Mouse (Mus musculus): Measurements from ENCODE around the gene Denr. TPM values are rescaled to one million over a fixed set of nuclear protein-coding genes. Genes with fewer than 3 reads are reported as not detected.

The Denr gene
- polyA plus RNA-seq (2012; ENCODE audit: insufficient read depth, insufficient read length, missing spikeins), result 51.8 and 58.3 TPM in 2 replicates

- H3K4me3 ChIP-seq (ENCODE audit: insufficient read depth, low read length), result peak within 1 kb of the TSS; percentile 96
- H3K27ac ChIP-seq (ENCODE audit: insufficient read depth, low read depth, low read length), result peak within 1 kb of the TSS; percentile 78
- TF ChIP-seq POLR2A (IDR thresholded peaks at IDR 0.05; ENCODE audit: borderline replicate concordance, low read depth, low read length) (no peak), CTCF (IDR thresholded peaks at IDR 0.05; ENCODE audit: low read depth, low read length) (peak; percentile 76)
- peaks cover 37% of the 10 kb centered on the region for H3K4me1 ChIP-seq (ENCODE audit: control insufficient read depth, insufficient read depth, low read length)
Observed at GRCm38 (mm10) chr5:123906976-123907630, at the start of gene Denr. Gene Denr (plus strand): TSS chr5:123907175.

DNA sequence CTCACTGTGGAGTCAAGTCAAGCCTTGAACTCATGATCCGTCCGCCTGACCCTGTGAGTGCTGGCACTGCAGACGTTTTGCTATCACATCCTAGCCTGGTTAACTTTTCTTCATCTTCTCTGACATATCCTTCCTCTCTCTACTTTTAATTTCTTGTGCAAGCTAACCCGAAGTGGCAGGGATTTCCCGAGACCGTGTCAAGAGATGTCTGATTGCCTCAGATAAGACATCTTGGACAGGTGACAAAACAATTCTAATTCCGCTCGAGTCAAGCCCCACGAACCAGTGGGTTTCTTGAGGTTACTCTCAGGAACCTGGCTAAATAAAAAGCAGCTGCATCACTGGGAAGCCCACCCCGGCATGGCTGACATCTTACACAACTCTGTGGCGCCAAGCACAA is 48.2 kb upstream of the Denr start:
- Histone ChIP-seq H3K4me1 (ENCODE audit: control insufficient read depth, insufficient read depth, low read length) (peaks cover 22% of the 10 kb centered on the region), H3K27ac (ENCODE audit: insufficient read depth, low read depth, low read length) (no peak overlapping the region), H3K4me3 (ENCODE audit: insufficient read depth, low read length) (no peak overlapping the region)
- no peak for TF ChIP-seq CTCF (IDR thresholded peaks at IDR 0.05; ENCODE audit: low read depth, low read length)
- no peak for TF ChIP-seq POLR2A (IDR thresholded peaks at IDR 0.05; ENCODE audit: borderline replicate concordance, low read depth, low read length)

DNA sequence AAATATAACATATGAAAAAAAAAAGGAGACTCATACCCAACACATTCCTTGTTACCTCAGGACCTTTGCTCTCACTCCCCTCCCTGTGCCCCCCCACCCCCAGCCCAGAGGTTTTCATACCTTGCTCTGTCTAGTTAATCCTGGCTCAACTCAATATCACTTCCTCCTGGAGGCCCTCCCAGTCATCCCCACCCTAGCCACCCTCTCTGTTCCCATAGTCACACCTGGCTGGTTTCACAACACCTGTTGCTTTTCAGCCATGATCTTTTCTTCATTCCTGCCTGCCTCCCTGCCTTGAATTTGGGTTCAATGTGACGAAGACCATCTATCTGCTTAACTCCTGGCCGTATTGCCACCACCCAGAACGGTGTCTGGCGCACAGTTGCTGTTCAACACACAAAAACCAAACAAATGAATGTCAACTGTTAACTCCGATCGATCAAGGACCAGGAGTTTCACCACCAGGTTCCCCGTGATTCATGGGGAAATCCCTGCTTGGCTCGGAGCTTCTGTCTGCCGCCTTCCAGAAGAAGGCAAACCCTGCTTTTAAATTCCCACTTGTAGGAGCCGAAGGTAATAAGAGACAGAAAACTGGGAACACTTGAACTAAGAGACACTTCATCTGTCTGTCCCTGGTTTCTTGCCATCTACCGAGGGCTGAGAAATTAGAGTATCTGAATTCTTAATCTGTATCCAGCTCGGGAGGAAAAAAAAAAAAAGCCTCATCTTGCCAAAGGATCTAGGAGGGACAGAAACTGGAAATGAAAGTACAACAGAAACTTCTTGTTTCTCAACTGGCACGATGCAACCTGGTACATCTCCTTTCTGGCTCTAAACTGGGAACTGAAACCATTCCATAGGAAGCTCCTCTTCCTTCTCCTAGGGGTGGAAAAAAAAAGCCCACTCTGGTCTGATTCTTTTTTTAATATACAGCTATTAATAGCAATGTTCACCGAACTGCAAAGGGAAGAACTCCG is 44.3 kb upstream of the Denr start:
- H3K4me3 ChIP-seq (ENCODE audit: insufficient read depth, low read length), result peak overlapping the region; percentile 58
- H3K4me1 ChIP-seq (ENCODE audit: control insufficient read depth, insufficient read depth, low read length), result peaks cover 49% of the 10 kb centered on the region
- peak overlapping the region; percentile 80 for H3K27ac ChIP-seq (ENCODE audit: insufficient read depth, low read depth, low read length)
- TF ChIP-seq POLR2A (IDR thresholded peaks at IDR 0.05; ENCODE audit: borderline replicate concordance, low read depth, low read length) (no peak), CTCF (IDR thresholded peaks at IDR 0.05; ENCODE audit: low read depth, low read length) (no peak)

- no peak for TF ChIP-seq CTCF (IDR thresholded peaks at IDR 0.05; ENCODE audit: low read depth, low read length)
- no peak for TF ChIP-seq POLR2A (IDR thresholded peaks at IDR 0.05; ENCODE audit: borderline replicate concordance, low read depth, low read length)
- H3K4me3 ChIP-seq (ENCODE audit: insufficient read depth, low read length), result peak overlapping the region; percentile 58
Observed at GRCm38 (mm10) chr5:123863934-123864333, 43.0 kb upstream of the Denr start.

DNA sequence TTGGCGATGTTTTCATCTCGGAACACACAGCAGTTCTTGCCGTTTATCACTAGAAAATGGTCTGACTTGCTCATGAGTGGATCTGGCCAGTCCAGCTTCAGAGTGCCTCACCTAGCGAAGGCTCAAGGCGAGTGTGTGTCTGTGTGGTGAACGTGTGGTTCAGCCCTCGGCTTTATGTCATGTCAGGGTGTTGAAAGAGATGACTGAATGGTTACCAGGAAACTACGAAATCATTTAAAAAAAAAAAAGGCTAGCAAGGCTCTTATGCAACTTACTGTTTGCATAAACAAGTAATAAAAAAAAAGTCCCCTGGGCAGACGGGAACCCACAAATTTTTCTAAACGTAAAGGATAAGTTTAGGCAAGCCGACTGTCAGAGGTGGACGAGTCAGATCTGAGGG is 41.6 kb upstream of the Denr start, which contains the start of gene Hcar2:
Hcar2 (minus strand) TSS at position 135 of the 400 bp plus-strand sequence.
- peak within 1 kb of the TSS; percentile 29; the same call in 1 of the 2 replicates for H3K4me3 ChIP-seq (ENCODE audit: insufficient read depth, low read length)
- H3K27ac ChIP-seq (ENCODE audit: insufficient read depth, low read depth, low read length), result 0 out of 2 replicates have a peak within 1 kb of the TSS, but pooled peaks have one; percentile 7
- TF ChIP-seq CTCF (IDR thresholded peaks at IDR 0.05; ENCODE audit: low read depth, low read length), result no peak
- no peak for TF ChIP-seq POLR2A (IDR thresholded peaks at IDR 0.05; ENCODE audit: borderline replicate concordance, low read depth, low read length)

More at GRCm38 (mm10) chr5:123863934-123864333, 43.0 kb upstream of the Denr start:
- Histone ChIP-seq H3K4me1 (ENCODE audit: control insufficient read depth, insufficient read depth, low read length) (peaks cover 44% of the 10 kb centered on the region), H3K27ac (ENCODE audit: insufficient read depth, low read depth, low read length) (peak overlapping the region; percentile 80)

DNA sequence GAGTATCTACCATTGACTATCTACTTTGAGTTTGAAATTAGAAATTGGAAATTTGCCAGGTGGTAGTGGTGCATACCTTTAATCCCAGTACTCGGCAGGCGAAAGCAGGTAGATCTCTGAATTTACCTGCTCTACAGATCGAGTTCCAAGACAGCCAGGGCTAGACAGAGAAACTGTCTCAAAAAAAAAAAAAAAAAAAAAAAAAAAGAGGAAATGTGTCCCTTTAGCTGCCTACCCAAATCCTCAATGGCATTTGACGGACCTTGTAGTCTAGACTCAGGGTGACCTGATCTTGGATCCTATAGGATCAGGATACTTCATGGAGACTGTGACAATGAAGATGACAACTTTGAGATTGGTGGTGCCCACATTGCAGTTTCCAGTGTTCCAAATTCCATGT is 40.5 kb upstream of the Denr start:
- Histone ChIP-seq H3K4me3 (ENCODE audit: insufficient read depth, low read length) (no peak overlapping the region), H3K27ac (ENCODE audit: insufficient read depth, low read depth, low read length) (no peak overlapping the region), H3K4me1 (ENCODE audit: control insufficient read depth, insufficient read depth, low read length) (peaks cover 36% of the 10 kb centered on the region)
- TF ChIP-seq POLR2A (IDR thresholded peaks at IDR 0.05; ENCODE audit: borderline replicate concordance, low read depth, low read length), result no peak
- no peak for TF ChIP-seq CTCF (IDR thresholded peaks at IDR 0.05; ENCODE audit: low read depth, low read length)

More for the DNA sequence above, 41.6 kb upstream of the Denr start, which contains the start of gene Hcar2:
- H3K4me1 ChIP-seq (ENCODE audit: control insufficient read depth, insufficient read depth, low read length), result peaks cover 43% of the 10 kb centered on the region

GRCm38 (mm10) chr5:123869615-123870014 is 37.4 kb upstream of the Denr start:
- Histone ChIP-seq H3K27ac (ENCODE audit: insufficient read depth, low read depth, low read length) (no peak overlapping the region), H3K4me1 (ENCODE audit: control insufficient read depth, insufficient read depth, low read length) (peaks cover 28% of the 10 kb centered on the region), H3K4me3 (ENCODE audit: insufficient read depth, low read length) (no peak overlapping the region)
- TF ChIP-seq CTCF (IDR thresholded peaks at IDR 0.05; ENCODE audit: low read depth, low read length) (no peak), POLR2A (IDR thresholded peaks at IDR 0.05; ENCODE audit: borderline replicate concordance, low read depth, low read length) (no peak)

DNA sequence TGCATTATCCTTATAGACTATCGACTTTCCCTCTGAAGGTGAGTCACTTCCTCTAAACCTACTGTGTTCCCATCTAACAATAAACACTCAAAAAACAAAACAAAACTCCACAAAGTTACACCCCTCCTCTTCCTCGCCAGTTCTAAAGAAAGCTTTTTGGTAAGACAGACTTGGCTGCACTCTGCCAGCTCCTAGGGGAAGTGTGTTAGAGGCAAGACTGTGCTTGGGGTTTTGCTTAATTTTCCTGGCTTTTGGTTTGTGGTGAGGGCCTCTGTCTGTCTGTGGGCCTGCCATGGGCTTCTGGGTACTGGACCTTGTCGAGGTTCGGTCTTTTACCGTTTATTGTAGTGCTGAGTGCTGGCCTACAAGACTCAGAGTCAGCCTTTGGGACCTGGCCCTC is 32.8 kb upstream of the Denr start:
- H3K4me3 ChIP-seq (ENCODE audit: insufficient read depth, low read length), result no peak overlapping the region
- no peak overlapping the region for H3K27ac ChIP-seq (ENCODE audit: insufficient read depth, low read depth, low read length)
- peaks cover 9% of the 10 kb centered on the region for H3K4me1 ChIP-seq (ENCODE audit: control insufficient read depth, insufficient read depth, low read length)
- TF ChIP-seq POLR2A (IDR thresholded peaks at IDR 0.05; ENCODE audit: borderline replicate concordance, low read depth, low read length) (no peak), CTCF (IDR thresholded peaks at IDR 0.05; ENCODE audit: low read depth, low read length) (no peak)

- TF ChIP-seq CTCF (IDR thresholded peaks at IDR 0.05; ENCODE audit: low read depth, low read length) (no peak), POLR2A (IDR thresholded peaks at IDR 0.05; ENCODE audit: borderline replicate concordance, low read depth, low read length) (no peak)
- Histone ChIP-seq H3K27ac (ENCODE audit: insufficient read depth, low read depth, low read length) (no peak overlapping the region), H3K4me1 (ENCODE audit: control insufficient read depth, insufficient read depth, low read length) (peaks cover 7% of the 10 kb centered on the region), H3K4me3 (ENCODE audit: insufficient read depth, low read length) (no peak overlapping the region)
Observed at GRCm38 (mm10) chr5:123878056-123878455, 28.9 kb upstream of the Denr start.

Measured in bone marrow macrophage, adult 2 months (primary cell).